Mouse (Mus musculus) limb, embryonic 14.5 days (tissue): ENCODE results near the gene Sec14l1. TPM values are rescaled to one million over a fixed set of nuclear protein-coding genes. Genes with fewer than 3 reads are reported as not detected.
"Not testable (repeated sequence)": the region's sequence is repeated elsewhere in the genome, so short reads cannot be mapped to it uniquely, and the experiment has no call there.

ENCODE experiments used
- ATAC-seq: fragments of 200-750 bp; cut with Nextera tagmentation; 2 replicates; pipeline ENCODE4 v1.8.0; 2017; ENCODE audit warnings: low read depth, moderate number of reproducible peaks, moderate TSS enrichment; ENCODE audit not compliant: low FRiP score
- DNase-seq: peaks from one replicate; pipeline ENCODE4 v3.0.0-alpha.2; 2015; ENCODE audit warnings: low spot score
- H3K27ac ChIP-seq: fragments of 300-500 bp; sonication (generic); replicated peaks from 2 replicates; pipeline ENCODE4 v1.5.1; 2014; ENCODE audit warnings: low read depth, mild to moderate bottlenecking, low read length, moderate library complexity, mixed read lengths
- H3K27me3 ChIP-seq: fragments of 300-500 bp; sonication (generic); 2 replicates; pipeline ENCODE4 v1.6.1; 2014; ENCODE audit warnings: low read length, mixed read lengths; ENCODE audit not compliant: control insufficient read depth, insufficient read depth
- H3K36me3 ChIP-seq: fragments of 300-500 bp; sonication (generic); 2 replicates; pipeline ENCODE4 v1.6.1; 2014; ENCODE audit warnings: mild to moderate bottlenecking, low read length, moderate library complexity, mixed read lengths; ENCODE audit not compliant: control insufficient read depth, insufficient read depth
- H3K4me1 ChIP-seq: fragments of 300-500 bp; sonication (generic); 2 replicates; pipeline ENCODE4 v1.6.1; 2014; ENCODE audit warnings: antibody characterized with exemption, low read length, mixed read lengths; ENCODE audit not compliant: control insufficient read depth, insufficient read depth
- H3K4me2 ChIP-seq: fragments of 300-500 bp; sonication (generic); replicated peaks from 2 replicates; pipeline ENCODE4 v1.6.1; 2014; ENCODE audit warnings: low read depth, mild to moderate bottlenecking, low read length, moderate library complexity; ENCODE audit not compliant: severe bottlenecking
- H3K4me3 ChIP-seq: fragments of 300-500 bp; sonication (generic); replicated peaks from 2 replicates; pipeline ENCODE4 v1.5.1; 2014; ENCODE audit warnings: low read length
- H3K9ac ChIP-seq: fragments of 300-500 bp; sonication (generic); 2 replicates; pipeline ENCODE4 v1.6.1; 2014; ENCODE audit warnings: mild to moderate bottlenecking, low read depth, low read length, moderate library complexity; ENCODE audit not compliant: severe bottlenecking
- H3K9me3 ChIP-seq: fragments of 300-500 bp; sonication (generic); 2 replicates; pipeline ENCODE4 v1.6.1; 2016; ENCODE audit warnings: low read length; ENCODE audit not compliant: control insufficient read depth
- POLR2A ChIP-seq: fragments of 200-500 bp; IDR thresholded peaks from 2 replicates; pipeline ENCODE4 v1.8.0; 2012; ENCODE audit warnings: inconsistent platforms, mild to moderate bottlenecking, moderate library complexity, borderline replicate concordance; ENCODE audit not compliant: insufficient read depth, insufficient read length; ENCODE audit errors: extremely low read depth
- WGBS: fragments of 180-500 bp; shearing (Covaris S2); extraction: QIAGEN DNeasy Blood & Tissue Kit; methylation state at CpG from one replicate; pipeline ENCODE4 v1.1.7; 2014; 5-methylcytosine and 5-hydroxymethylcytosine counted together
- polyA plus RNA-seq, 2 experiments: library from polyadenylated mRNA; depleted of rRNA in 1 of 2; stranded (reverse) in 1 of 2; unstranded in 1 of 2; fragments of >200 nt; fragmentation: Nextera tagmentation in 1 of 2; extraction: Ambion mirVana in 1 of 2; gene quantifications; 2 replicates each; pipeline versions ENCODE4 v1.2.1 to v1.2.3; 2012 to 2014

The Sec14l1 gene
- polyA plus RNA-seq (2012; rRNA removed), result 72.5 and 85.2 TPM in 2 replicates
- 38.7 and 40.3 TPM in 2 replicates for polyA plus RNA-seq (2014; fragmentation: Nextera tagmentation; extraction: Ambion mirVana)

DNA sequence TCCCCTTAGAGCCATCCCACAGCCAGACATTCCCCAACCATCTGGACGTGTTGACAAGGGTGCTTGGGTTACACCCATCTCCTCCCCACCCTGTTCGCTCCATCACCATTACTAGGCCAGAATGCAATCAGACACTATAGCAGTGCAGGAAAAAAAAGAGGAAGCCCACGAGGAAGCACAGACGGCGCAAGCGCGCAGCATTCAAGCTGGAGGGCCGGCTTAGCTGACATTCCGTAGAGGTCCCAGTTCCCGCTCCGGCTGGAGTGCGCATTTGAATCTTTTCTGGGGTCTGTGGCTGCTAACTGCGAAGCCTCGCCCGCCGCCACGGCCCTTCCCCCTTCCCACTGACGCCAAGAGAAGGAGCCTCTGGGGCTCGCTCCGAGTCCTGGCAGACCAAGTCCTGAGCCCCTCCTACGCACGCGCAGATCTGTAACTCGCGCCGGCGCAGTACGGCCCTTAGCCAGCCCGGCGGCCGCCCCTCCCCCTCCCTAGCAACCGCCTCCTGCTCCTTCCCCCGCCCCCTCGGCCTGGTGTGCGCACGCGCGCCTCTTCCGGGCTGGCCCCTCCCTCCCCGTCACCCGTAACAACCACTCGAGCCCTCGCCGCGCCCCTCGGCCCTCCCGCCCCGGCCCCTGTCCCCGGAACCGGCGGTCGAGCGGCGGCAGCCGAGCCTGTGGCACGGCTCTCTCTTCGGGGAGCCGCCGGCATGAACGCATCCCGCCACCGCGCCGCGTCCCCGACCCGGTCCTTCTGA lies at the start of gene Sec14l1:
Gene Sec14l1 (plus strand): TSS at position 577 of the 754 bp plus-strand sequence.
- DNase-seq, result peak; percentile 97
- Histone ChIP-seq H3K4me2 (peak within 1 kb of the TSS; percentile 68), H3K27ac (peak within 1 kb of the TSS; percentile 97), H3K4me3 (peak within 1 kb of the TSS; percentile 90), H3K36me3 (peaks cover 11% of the 10 kb centered on the region), H3K9me3 (no peaks in the 10 kb centered on the region), H3K9ac (peak within 1 kb of the TSS; percentile 83), H3K27me3 (no peaks in the 10 kb centered on the region), H3K4me1 (peaks cover 47% of the 10 kb centered on the region)
- peak; percentile 92 for ATAC-seq
- 3% methylated on average over 30 of the region's 67 CpGs for WGBS
- peak; percentile 47; the same call in 1 of the 2 replicates for TF ChIP-seq POLR2A

DNA sequence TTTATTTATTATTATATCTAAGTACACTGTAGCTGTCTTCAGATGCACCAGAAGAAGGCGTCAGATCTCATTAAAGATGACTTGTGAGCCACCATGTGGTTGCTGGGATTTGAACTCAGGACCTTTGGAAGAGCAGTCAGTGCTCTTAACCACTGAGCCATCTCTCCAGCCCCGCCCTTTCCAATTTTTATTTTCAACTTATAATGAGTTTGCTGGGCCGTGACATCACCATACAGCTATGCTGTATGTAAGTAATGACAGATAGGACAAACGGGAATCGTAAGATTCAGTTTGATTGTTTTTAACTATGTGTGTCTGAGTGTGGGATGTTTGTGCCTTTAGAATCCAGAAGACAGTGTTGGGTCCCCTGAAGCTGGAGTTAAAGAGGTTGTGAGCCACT lies 49.4 kb upstream of the Sec14l1 start:
- not testable (repeated sequence) for H3K36me3 ChIP-seq, H3K4me1 ChIP-seq, H3K9ac ChIP-seq, H3K4me2 ChIP-seq, H3K9me3 ChIP-seq, ATAC-seq, DNase-seq, H3K27me3 ChIP-seq, H3K4me3 ChIP-seq, H3K27ac ChIP-seq
- 81% methylated on average over 5 of the region's 5 CpGs for WGBS

DNA sequence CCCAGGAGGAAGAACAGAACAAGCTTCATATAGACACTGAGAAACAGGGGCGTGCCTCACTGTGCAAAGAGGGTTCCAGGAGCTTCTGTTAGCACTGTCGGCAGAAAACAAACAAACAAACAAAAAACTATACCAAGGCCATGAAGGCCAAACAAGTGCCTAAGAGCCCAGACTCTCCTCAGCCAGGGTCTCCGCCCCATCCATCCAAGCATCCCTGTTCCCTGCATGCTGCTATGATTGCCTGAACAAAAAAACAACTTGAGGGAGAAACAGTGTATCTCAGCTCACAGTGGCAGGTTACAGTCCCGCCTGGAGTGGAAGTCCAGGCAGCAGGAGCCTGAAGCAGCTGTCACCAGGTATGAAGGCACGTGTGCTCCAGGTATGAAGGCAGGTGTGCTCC lies 48.2 kb upstream of the Sec14l1 start:
- WGBS, result 71% methylated on average over 5 of the region's 5 CpGs
- no peak for TF ChIP-seq POLR2A
- no peaks in the 10 kb centered on the region for H3K9me3 ChIP-seq
- no peak overlapping the region for H3K27ac ChIP-seq
- H3K4me1 ChIP-seq, result no peaks in the 10 kb centered on the region
- DNase-seq (no peak), ATAC-seq (no peak)
- H3K4me3 ChIP-seq, result no peak overlapping the region
- no peaks in the 10 kb centered on the region for H3K27me3 ChIP-seq
- H3K9ac ChIP-seq, result no peak overlapping the region
- H3K4me2 ChIP-seq, result no peak overlapping the region
- no peaks in the 10 kb centered on the region for H3K36me3 ChIP-seq

DNA sequence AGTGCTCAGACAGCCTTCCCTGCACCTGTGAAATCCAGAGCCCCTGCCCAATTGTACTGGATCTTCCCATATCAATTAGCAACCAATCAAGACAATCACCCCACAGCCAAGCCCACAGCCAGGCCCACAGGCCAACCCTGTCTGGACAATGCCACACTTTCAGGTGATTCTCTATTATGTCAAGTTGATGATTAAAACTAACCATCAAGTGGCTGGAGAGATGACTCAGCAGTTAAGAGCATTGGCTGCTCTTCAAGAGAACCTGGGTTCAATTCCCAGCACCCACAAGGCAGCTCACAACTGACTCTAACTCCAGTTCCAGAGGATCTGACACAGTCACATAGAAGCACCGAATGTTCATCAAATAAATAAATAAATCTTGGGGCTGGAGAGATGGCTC lies 46.6 kb upstream of the Sec14l1 start:
- no peaks in the 10 kb centered on the region for H3K27me3 ChIP-seq
- no peak for ATAC-seq
- 81% methylated on average over 1 of the region's 1 CpGs for WGBS
- no peaks in the 10 kb centered on the region for H3K4me1 ChIP-seq
- H3K9me3 ChIP-seq, result no peaks in the 10 kb centered on the region
- no peaks in the 10 kb centered on the region for H3K36me3 ChIP-seq
- no peak overlapping the region for H3K27ac ChIP-seq
- H3K4me2 ChIP-seq, result no peak overlapping the region
- TF ChIP-seq POLR2A, result no peak
- no peak for DNase-seq
- no peak overlapping the region for H3K9ac ChIP-seq
- H3K4me3 ChIP-seq, result no peak overlapping the region

DNA sequence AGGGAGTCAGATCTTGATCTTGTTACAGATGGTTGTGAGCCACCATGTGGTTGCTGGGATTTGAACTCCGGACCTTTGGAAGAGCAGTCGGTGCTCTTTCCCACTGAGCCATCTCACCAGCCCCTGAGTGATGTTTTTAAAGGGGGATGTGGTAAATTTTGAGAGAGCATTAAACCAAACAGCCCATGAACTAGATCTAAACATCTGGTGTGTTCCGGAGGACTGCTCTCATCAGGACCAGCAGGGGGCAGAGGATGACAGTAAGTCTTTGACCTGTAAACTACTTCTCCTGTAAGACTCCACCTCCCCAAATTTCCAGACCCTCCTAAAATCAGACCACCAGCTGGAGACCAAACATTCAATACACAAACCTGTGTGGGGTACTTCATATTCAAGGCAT lies 45.9 kb upstream of the Sec14l1 start:
- H3K9ac ChIP-seq, result no peak overlapping the region
- DNase-seq, result no peak
- 73% methylated on average over 3 of the region's 3 CpGs for WGBS

DNA sequence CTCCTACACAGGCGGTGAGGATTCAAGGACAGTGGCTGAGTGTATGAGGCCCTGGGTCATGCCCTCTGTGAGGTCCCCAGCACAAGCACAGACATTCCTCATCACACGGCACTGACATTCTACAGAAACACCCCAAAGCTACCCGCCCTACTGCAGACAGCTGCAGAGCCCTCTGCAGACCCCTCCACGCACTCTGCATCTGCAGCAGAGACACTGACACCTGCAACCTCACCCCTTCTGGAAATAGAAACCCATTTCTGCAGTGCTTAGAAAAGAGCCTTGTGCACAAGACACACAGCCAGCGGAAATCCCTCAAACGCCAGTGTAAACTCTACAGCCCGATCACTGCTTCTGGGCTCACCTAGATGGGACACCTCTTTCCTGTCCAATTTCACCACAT lies 44.3 kb upstream of the Sec14l1 start:
- Histone ChIP-seq H3K4me3 (no peak overlapping the region), H3K27ac (no peak overlapping the region), H3K4me1 (no peaks in the 10 kb centered on the region), H3K9me3 (no peaks in the 10 kb centered on the region), H3K4me2 (no peak overlapping the region), H3K36me3 (no peaks in the 10 kb centered on the region), H3K9ac (no peak overlapping the region), H3K27me3 (no peaks in the 10 kb centered on the region)
- no peak for TF ChIP-seq POLR2A
- ATAC-seq, result no peak
- WGBS, result 79% methylated on average over 7 of the region's 7 CpGs
- DNase-seq, result no peak

More for the DNA sequence above, 45.9 kb upstream of the Sec14l1 start:
- H3K36me3 ChIP-seq, result no peaks in the 10 kb centered on the region
- no peaks in the 10 kb centered on the region for H3K9me3 ChIP-seq
- H3K4me3 ChIP-seq, result no peak overlapping the region
- TF ChIP-seq POLR2A, result no peak
- H3K4me2 ChIP-seq, result no peak overlapping the region
- ATAC-seq, result no peak
- no peaks in the 10 kb centered on the region for H3K27me3 ChIP-seq
- H3K27ac ChIP-seq, result no peak overlapping the region
- H3K4me1 ChIP-seq, result no peaks in the 10 kb centered on the region
